Mouse (Mus musculus) G1E (cell line): ENCODE measurements at regions not wholly inside any gene's neighbourhood (a gene's known extent, or its start where the extent isn't known, plus 50 kb on each side); places are given as distances from the start of the nearest gene placed in this dataset.

Experiments
- ATAC-seq: 2 replicates; pipeline ENCODE4 v1.8.0; 2016; ENCODE audit warnings: mild to moderate bottlenecking; ENCODE audit not compliant: insufficient number of reproducible peaks, poor library complexity, low FRiP score, severe bottlenecking; ENCODE audit errors: extremely low read depth
- DNase-seq: peaks from one replicate; pipeline ENCODE4 v3.0.0; 2012; ENCODE audit warnings: low spot score
- H3K27me3 ChIP-seq: 2 replicates; pipeline ENCODE4 v1.6.1; 2012; ENCODE audit warnings: mild to moderate bottlenecking, low read length, inconsistent platforms; ENCODE audit not compliant: insufficient read depth
- H3K36me3 ChIP-seq: replicated peaks from 2 replicates; pipeline ENCODE3; 2012; ENCODE audit warnings: mild to moderate bottlenecking, inconsistent platforms
- H3K4me1 ChIP-seq: 2 replicates; pipeline ENCODE4 v1.6.1; 2012; ENCODE audit warnings: low read depth, low read length, inconsistent platforms, mixed read lengths; ENCODE audit not compliant: insufficient read depth
- H3K4me3 ChIP-seq: 2 replicates; pipeline ENCODE4 v1.5.1; 2012; ENCODE audit warnings: low read depth, mild to moderate bottlenecking, inconsistent platforms, low read length, moderate library complexity, mixed read lengths
- H3K9me3 ChIP-seq: replicated peaks from 2 replicates; pipeline ENCODE4 v1.6.1; 2012; ENCODE audit warnings: inconsistent platforms
- CTCF ChIP-seq: IDR thresholded peaks from 2 replicates; pipeline ENCODE4 v1.5.1; 2012; ENCODE audit warnings: low read depth, low read length, inconsistent platforms, mixed read lengths
- GATA1 ChIP-seq: IDR thresholded peaks from 2 replicates; pipeline ENCODE4 v1.6.1; 2012; ENCODE audit warnings: borderline replicate concordance, low read length, inconsistent platforms, mixed read lengths
- GATA2 ChIP-seq: IDR thresholded peaks from 2 replicates; pipeline ENCODE4 v1.6.1; 2012; ENCODE audit warnings: low read depth, low read length, inconsistent platforms, borderline replicate concordance
- POLR2AphosphoS5 ChIP-seq: IDR thresholded peaks from 2 replicates; pipeline ENCODE4 v1.6.1; 2012; ENCODE audit warnings: low read depth, low read length, inconsistent platforms; ENCODE audit not compliant: insufficient replicate concordance
- TAL1 ChIP-seq: conservative IDR thresholded peaks from 2 replicates; pipeline ENCODE4 v1.6.1; 2012; ENCODE audit warnings: low read depth, low read length, inconsistent platforms, mixed read lengths

- no peaks in the 10 kb centered on the region for H3K27me3 ChIP-seq
- no peaks in the 10 kb centered on the region for H3K4me1 ChIP-seq
- ATAC-seq (no peak), DNase-seq (no peak)
- no peak for TF ChIP-seq POLR2AphosphoS5
- H3K36me3 ChIP-seq, result no peaks in the 10 kb centered on the region
- peaks cover 19% of the 10 kb centered on the region for H3K9me3 ChIP-seq
- no peak overlapping the region for H3K4me3 ChIP-seq
These were observed 484.5 kb downstream of the Ptprc start for GRCm38 (mm10) chr1:137690860-137691595.

- ATAC-seq, result peak; percentile 8; the same call in 1 of the 2 replicates
- TF ChIP-seq GATA1, result no peak
- TF ChIP-seq GATA2, result no peak
- TF ChIP-seq TAL1, result no peak
- no peak for TF ChIP-seq POLR2AphosphoS5
- no peak for TF ChIP-seq CTCF
- Histone ChIP-seq H3K9me3 (peaks cover 11% of the 10 kb centered on the region), H3K4me3 (no peak overlapping the region), H3K36me3 (no peaks in the 10 kb centered on the region), H3K27me3 (no peaks in the 10 kb centered on the region), H3K4me1 (no peaks in the 10 kb centered on the region)
- DNase-seq, result no peak
These were observed 504.9 kb downstream of the Ptprc start for GRCm38 (mm10) chr1:137670650-137671049.

- H3K36me3 ChIP-seq, result no peaks in the 10 kb centered on the region
- H3K9me3 ChIP-seq, result peaks cover 11% of the 10 kb centered on the region
- H3K4me3 ChIP-seq, result no peak overlapping the region
- ATAC-seq, result no peak
- DNase-seq, result no peak
- H3K4me1 ChIP-seq, result no peaks in the 10 kb centered on the region
- TF ChIP-seq GATA2 (no peak), GATA1 (no peak), CTCF (no peak), TAL1 (no peak)
- H3K27me3 ChIP-seq, result no peaks in the 10 kb centered on the region
These were observed 505.7 kb downstream of the Ptprc start for GRCm38 (mm10) chr1:137669849-137670248.

- Histone ChIP-seq H3K27me3 (no peaks in the 10 kb centered on the region), H3K4me3 (no peak overlapping the region), H3K4me1 (no peaks in the 10 kb centered on the region), H3K36me3 (no peaks in the 10 kb centered on the region), H3K9me3 (peaks cover 10% of the 10 kb centered on the region)
- ATAC-seq (no peak), DNase-seq (no peak)
- TF ChIP-seq GATA2, result no peak
These were observed 517.4 kb downstream of the Ptprc start for GRCm38 (mm10) chr1:137658141-137658540.

- TF ChIP-seq GATA2, result no peak
- TF ChIP-seq GATA1, result no peak
- no peak for TF ChIP-seq POLR2AphosphoS5
- TF ChIP-seq TAL1, result no peak
- TF ChIP-seq CTCF, result no peak
- Histone ChIP-seq H3K36me3 (no peaks in the 10 kb centered on the region), H3K4me1 (no peaks in the 10 kb centered on the region), H3K27me3 (no peaks in the 10 kb centered on the region), H3K4me3 (no peak overlapping the region), H3K9me3 (peaks cover 10% of the 10 kb centered on the region)
- ATAC-seq (no peak), DNase-seq (no peak)
These were observed 518.5 kb downstream of the Ptprc start for GRCm38 (mm10) chr1:137656900-137657458.

GRCm38 (mm10) chr1:137654171-137654570 is 521.3 kb downstream of the Ptprc start:
- H3K27me3 ChIP-seq, result no peaks in the 10 kb centered on the region
- peaks cover 8% of the 10 kb centered on the region for H3K9me3 ChIP-seq
- H3K36me3 ChIP-seq, result no peaks in the 10 kb centered on the region
- no peak for ATAC-seq
- H3K4me3 ChIP-seq, result no peak overlapping the region
- no peak for DNase-seq
- TF ChIP-seq GATA2, result no peak
- TF ChIP-seq TAL1, result no peak
- no peak for TF ChIP-seq POLR2AphosphoS5
- no peak for TF ChIP-seq CTCF
- TF ChIP-seq GATA1, result no peak
- H3K4me1 ChIP-seq, result no peaks in the 10 kb centered on the region

- Histone ChIP-seq H3K9me3 (peaks cover 9% of the 10 kb centered on the region), H3K36me3 (no peaks in the 10 kb centered on the region), H3K4me3 (no peak overlapping the region), H3K4me1 (no peaks in the 10 kb centered on the region), H3K27me3 (no peaks in the 10 kb centered on the region)
- TF ChIP-seq GATA2, result no peak
- TF ChIP-seq TAL1, result no peak
- TF ChIP-seq POLR2AphosphoS5, result no peak
- no peak for TF ChIP-seq CTCF
- TF ChIP-seq GATA1, result no peak
- DNase-seq, result no peak
- ATAC-seq, result no peak
These were observed 522.0 kb downstream of the Ptprc start for GRCm38 (mm10) chr1:137653495-137653894.
